Mouse (Mus musculus): ENCODE results near the gene BC016579. TPM values are rescaled to one million over a fixed set of nuclear protein-coding genes. Genes with fewer than 3 reads are reported as not detected.
A peak's percentile ranks its signal among the peaks of the same experiment; 100 is the strongest.

Gene BC016579
- polyA plus RNA-seq, 1 experiment from 2014 or later: not detected

DNA sequence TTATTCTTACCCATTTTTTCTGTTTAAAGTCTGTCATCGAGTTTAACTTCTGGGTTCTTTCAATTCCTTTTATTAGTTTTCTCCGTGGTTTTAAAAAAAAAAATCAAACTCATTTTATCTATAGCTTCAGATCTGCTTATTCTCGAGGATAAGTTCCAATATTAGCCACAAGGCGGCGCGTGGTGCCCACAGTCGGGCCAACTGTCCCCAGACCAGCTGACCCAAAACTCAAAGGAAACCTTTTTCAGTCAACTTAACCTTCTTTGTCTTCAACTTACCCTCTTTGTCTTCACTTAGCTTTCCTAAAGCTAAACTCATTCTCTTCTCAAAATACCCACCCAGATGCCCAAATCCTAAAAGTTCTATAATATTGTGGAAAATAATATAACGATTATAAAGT lies 30.9 kb upstream of the BC016579 start:
- H3K4me1 ChIP-seq (ENCODE audit: control insufficient read depth, insufficient read depth, low read length): no peaks in the 10 kb centered on the region

GRCm38 (mm10) chr16:45676462-45676861 lies 22.6 kb upstream of the BC016579 start:
- ATAC-seq (ENCODE audit: low read depth): no peak

More for the DNA sequence above, 30.9 kb upstream of the BC016579 start:
- Histone ChIP-seq H3K9me3 (ENCODE audit: control insufficient read depth, low read length) (no peaks in the 10 kb centered on the region), H3K4me3 (ENCODE audit: low read depth, low read length) (no peak overlapping the region), H3K4me2 (ENCODE audit: low read depth, low read length) (no peak overlapping the region), H3K36me3 (ENCODE audit: control insufficient read depth, insufficient read depth, low read length) (no peaks in the 10 kb centered on the region), H3K27me3 (replicated peaks; ENCODE audit: control insufficient read depth, insufficient read depth, low read length) (no peaks in the 10 kb centered on the region), H3K9ac (ENCODE audit: low read depth, low read length) (no peak overlapping the region), H3K27ac (replicated peaks; ENCODE audit: low read depth, low read length) (no peak overlapping the region)
- whole genome bisulfite sequencing: 13% methylated on average over 8 of the region's 8 CpGs
- DNase-seq (ENCODE audit: low spot score) (peak; percentile 54), ATAC-seq (ENCODE audit: low read depth) (no peak)

GRCm38 (mm10) chr16:45670005-45670404 lies 16.1 kb upstream of the BC016579 start:
- H3K4me3 ChIP-seq (ENCODE audit: low read depth, low read length): no peak overlapping the region
- H3K4me2 ChIP-seq (ENCODE audit: low read depth, low read length): no peak overlapping the region
- no peak for DNase-seq (ENCODE audit: low spot score)
- 56% methylated on average over 4 of the region's 4 CpGs for WGBS
- H3K9me3 ChIP-seq (ENCODE audit: control insufficient read depth, low read length): no peaks in the 10 kb centered on the region
- no peaks in the 10 kb centered on the region for H3K27me3 ChIP-seq (replicated peaks; ENCODE audit: control insufficient read depth, insufficient read depth, low read length)
- no peaks in the 10 kb centered on the region for H3K36me3 ChIP-seq (ENCODE audit: control insufficient read depth, insufficient read depth, low read length)
- H3K27ac ChIP-seq (replicated peaks; ENCODE audit: low read depth, low read length): no peak overlapping the region
- no peak overlapping the region for H3K9ac ChIP-seq (ENCODE audit: low read depth, low read length)
- no peaks in the 10 kb centered on the region for H3K4me1 ChIP-seq (ENCODE audit: control insufficient read depth, insufficient read depth, low read length)
- no peak for ATAC-seq (ENCODE audit: low read depth)

More at GRCm38 (mm10) chr16:45676462-45676861, 22.6 kb upstream of the BC016579 start:
- 24% methylated on average over 1 of the region's 1 CpGs for WGBS
- H3K27me3 ChIP-seq (replicated peaks; ENCODE audit: control insufficient read depth, insufficient read depth, low read length): no peaks in the 10 kb centered on the region
- no peak overlapping the region for H3K4me3 ChIP-seq (ENCODE audit: low read depth, low read length)
- no peaks in the 10 kb centered on the region for H3K9me3 ChIP-seq (ENCODE audit: control insufficient read depth, low read length)
- H3K4me2 ChIP-seq (ENCODE audit: low read depth, low read length): no peak overlapping the region
- DNase-seq (ENCODE audit: low spot score): peak; percentile 35
- no peaks in the 10 kb centered on the region for H3K36me3 ChIP-seq (ENCODE audit: control insufficient read depth, insufficient read depth, low read length)
- H3K9ac ChIP-seq (ENCODE audit: low read depth, low read length): no peak overlapping the region
- no peaks in the 10 kb centered on the region for H3K4me1 ChIP-seq (ENCODE audit: control insufficient read depth, insufficient read depth, low read length)
- no peak overlapping the region for H3K27ac ChIP-seq (replicated peaks; ENCODE audit: low read depth, low read length)

- no peak for ATAC-seq (ENCODE audit: low read depth)
- Histone ChIP-seq H3K4me3 (ENCODE audit: low read depth, low read length) (no peak overlapping the region), H3K27ac (replicated peaks; ENCODE audit: low read depth, low read length) (no peak overlapping the region), H3K4me2 (ENCODE audit: low read depth, low read length) (no peak overlapping the region), H3K27me3 (replicated peaks; ENCODE audit: control insufficient read depth, insufficient read depth, low read length) (no peaks in the 10 kb centered on the region), H3K36me3 (ENCODE audit: control insufficient read depth, insufficient read depth, low read length) (no peaks in the 10 kb centered on the region), H3K9ac (ENCODE audit: low read depth, low read length) (no peak overlapping the region), H3K9me3 (ENCODE audit: control insufficient read depth, low read length) (no peaks in the 10 kb centered on the region), H3K4me1 (ENCODE audit: control insufficient read depth, insufficient read depth, low read length) (no peaks in the 10 kb centered on the region)
- 64% methylated on average over 3 of the region's 3 CpGs for WGBS
- DNase-seq (ENCODE audit: low spot score): no peak
Measured at GRCm38 (mm10) chr16:45668178-45668577, 14.3 kb upstream of the BC016579 start.

DNA sequence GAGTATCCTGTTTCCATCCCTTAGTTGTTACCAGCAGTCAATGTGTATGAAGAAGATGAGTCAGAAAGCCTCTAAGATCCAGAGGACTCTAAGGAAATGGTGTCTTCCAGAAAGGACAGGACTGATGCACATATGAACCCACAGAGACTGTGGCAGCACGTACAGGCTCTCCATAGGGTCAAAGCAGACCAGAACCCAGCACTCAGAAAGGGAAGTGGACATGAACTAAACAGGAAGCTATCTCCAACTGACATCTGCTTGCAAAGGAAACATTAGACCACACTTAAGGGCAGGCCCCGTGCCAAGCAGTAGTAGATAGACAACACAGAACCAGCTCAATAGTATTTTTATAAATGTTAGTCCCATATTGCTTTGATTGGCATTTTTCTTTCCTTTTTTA lies 12.3 kb upstream of the BC016579 start:
- DNase-seq (ENCODE audit: low spot score) (no peak), ATAC-seq (ENCODE audit: low read depth) (no peak)
- 74% methylated on average over 2 of the region's 2 CpGs for whole genome bisulfite sequencing
- Histone ChIP-seq H3K4me3 (ENCODE audit: low read depth, low read length) (no peak overlapping the region), H3K36me3 (ENCODE audit: control insufficient read depth, insufficient read depth, low read length) (no peaks in the 10 kb centered on the region), H3K4me2 (ENCODE audit: low read depth, low read length) (no peak overlapping the region), H3K9me3 (ENCODE audit: control insufficient read depth, low read length) (no peaks in the 10 kb centered on the region), H3K4me1 (ENCODE audit: control insufficient read depth, insufficient read depth, low read length) (no peaks in the 10 kb centered on the region), H3K27ac (replicated peaks; ENCODE audit: low read depth, low read length) (no peak overlapping the region), H3K27me3 (replicated peaks; ENCODE audit: control insufficient read depth, insufficient read depth, low read length) (no peaks in the 10 kb centered on the region), H3K9ac (ENCODE audit: low read depth, low read length) (no peak overlapping the region)

DNA sequence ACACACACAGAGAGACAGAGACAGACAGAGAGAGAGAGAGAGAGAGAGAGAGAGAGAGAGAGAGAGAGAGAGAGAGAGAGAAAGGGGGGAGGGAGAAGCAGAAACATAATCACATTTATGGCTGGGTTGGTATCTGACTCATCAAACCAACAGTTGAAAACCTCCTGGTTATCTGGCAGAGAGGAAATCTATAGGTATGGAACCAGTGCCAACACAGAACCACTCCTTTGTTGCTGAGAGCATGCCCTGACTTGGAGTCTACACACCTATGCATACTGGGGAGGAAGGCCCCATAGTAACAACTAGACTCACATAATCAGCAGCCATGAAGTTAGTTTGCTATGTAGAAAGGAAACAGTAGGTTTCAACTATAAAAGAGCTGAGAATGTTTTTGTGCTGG lies 8.5 kb upstream of the BC016579 start:
- Histone ChIP-seq H3K27me3 (replicated peaks; ENCODE audit: control insufficient read depth, insufficient read depth, low read length) (no peaks in the 10 kb centered on the region), H3K27ac (replicated peaks; ENCODE audit: low read depth, low read length) (no peak overlapping the region), H3K4me1 (ENCODE audit: control insufficient read depth, insufficient read depth, low read length) (no peaks in the 10 kb centered on the region), H3K36me3 (ENCODE audit: control insufficient read depth, insufficient read depth, low read length) (no peaks in the 10 kb centered on the region), H3K4me3 (ENCODE audit: low read depth, low read length) (no peak overlapping the region), H3K4me2 (ENCODE audit: low read depth, low read length) (no peak overlapping the region), H3K9me3 (ENCODE audit: control insufficient read depth, low read length) (no peaks in the 10 kb centered on the region), H3K9ac (ENCODE audit: low read depth, low read length) (no peak overlapping the region)
- DNase-seq (ENCODE audit: low spot score) (no peak), ATAC-seq (ENCODE audit: low read depth) (no peak)

DNA sequence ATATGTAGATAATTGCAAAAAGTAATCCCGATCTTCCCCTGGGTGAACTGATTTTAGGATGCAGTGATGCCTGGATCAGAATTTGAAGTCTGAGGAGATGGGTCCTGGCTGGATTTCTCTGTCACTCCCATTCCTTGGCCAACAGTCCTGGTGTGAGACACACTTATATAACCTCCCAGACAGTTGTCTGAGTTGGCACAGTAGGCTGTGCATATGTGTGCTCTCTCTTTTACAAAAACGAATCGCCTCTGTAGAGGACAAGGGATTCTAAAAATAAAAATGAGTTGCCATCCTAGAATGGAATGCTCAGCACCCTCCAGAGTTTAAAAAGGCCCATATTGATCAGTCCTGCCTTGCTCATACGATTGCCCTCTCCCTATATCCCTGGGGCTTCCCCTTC lies 5.7 kb upstream of the BC016579 start:
- Histone ChIP-seq H3K4me3 (ENCODE audit: low read depth, low read length) (no peak overlapping the region), H3K9me3 (ENCODE audit: control insufficient read depth, low read length) (no peaks in the 10 kb centered on the region), H3K27ac (replicated peaks; ENCODE audit: low read depth, low read length) (no peak overlapping the region), H3K36me3 (ENCODE audit: control insufficient read depth, insufficient read depth, low read length) (no peaks in the 10 kb centered on the region), H3K4me1 (ENCODE audit: control insufficient read depth, insufficient read depth, low read length) (no peaks in the 10 kb centered on the region), H3K27me3 (replicated peaks; ENCODE audit: control insufficient read depth, insufficient read depth, low read length) (peaks cover 3% of the 10 kb centered on the region; the same call in 1 of the 2 replicates), H3K9ac (ENCODE audit: low read depth, low read length) (no peak overlapping the region), H3K4me2 (ENCODE audit: low read depth, low read length) (no peak overlapping the region)
- no peak for ATAC-seq (ENCODE audit: low read depth)
- DNase-seq (ENCODE audit: low spot score): no peak
- 84% methylated on average over 4 of the region's 4 CpGs for WGBS

DNA sequence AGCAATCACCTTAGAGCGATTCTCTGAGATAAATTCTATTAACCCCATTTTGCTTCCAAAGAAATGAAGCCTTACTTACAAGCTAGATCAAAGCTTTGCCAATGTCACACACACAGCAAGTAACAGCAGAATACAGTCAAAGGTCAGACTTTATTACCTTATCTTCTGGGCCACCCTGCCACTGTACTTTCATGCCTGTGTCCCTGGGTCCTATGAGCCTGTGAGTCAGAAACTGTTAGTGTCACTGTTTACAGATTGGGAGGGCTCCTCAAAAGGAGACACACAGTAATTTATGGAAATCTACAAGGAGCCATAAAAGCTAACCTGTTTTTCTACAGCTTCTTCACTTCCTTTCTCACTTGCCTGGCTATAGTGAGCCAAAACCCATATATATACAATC lies 4.4 kb upstream of the BC016579 start:
- Histone ChIP-seq H3K4me1 (ENCODE audit: control insufficient read depth, insufficient read depth, low read length) (peaks cover 8% of the 10 kb centered on the region; the same call in 1 of the 2 replicates), H3K27me3 (replicated peaks; ENCODE audit: control insufficient read depth, insufficient read depth, low read length) (peaks cover 13% of the 10 kb centered on the region), H3K4me3 (ENCODE audit: low read depth, low read length) (no peak overlapping the region), H3K36me3 (ENCODE audit: control insufficient read depth, insufficient read depth, low read length) (no peaks in the 10 kb centered on the region), H3K9ac (ENCODE audit: low read depth, low read length) (no peak overlapping the region), H3K4me2 (ENCODE audit: low read depth, low read length) (no peak overlapping the region), H3K9me3 (ENCODE audit: control insufficient read depth, low read length) (no peaks in the 10 kb centered on the region), H3K27ac (replicated peaks; ENCODE audit: low read depth, low read length) (no peak overlapping the region)
- WGBS: 88% methylated on average over 1 of the region's 1 CpGs
- DNase-seq (ENCODE audit: low spot score) (no peak), ATAC-seq (ENCODE audit: low read depth) (no peak)

DNA sequence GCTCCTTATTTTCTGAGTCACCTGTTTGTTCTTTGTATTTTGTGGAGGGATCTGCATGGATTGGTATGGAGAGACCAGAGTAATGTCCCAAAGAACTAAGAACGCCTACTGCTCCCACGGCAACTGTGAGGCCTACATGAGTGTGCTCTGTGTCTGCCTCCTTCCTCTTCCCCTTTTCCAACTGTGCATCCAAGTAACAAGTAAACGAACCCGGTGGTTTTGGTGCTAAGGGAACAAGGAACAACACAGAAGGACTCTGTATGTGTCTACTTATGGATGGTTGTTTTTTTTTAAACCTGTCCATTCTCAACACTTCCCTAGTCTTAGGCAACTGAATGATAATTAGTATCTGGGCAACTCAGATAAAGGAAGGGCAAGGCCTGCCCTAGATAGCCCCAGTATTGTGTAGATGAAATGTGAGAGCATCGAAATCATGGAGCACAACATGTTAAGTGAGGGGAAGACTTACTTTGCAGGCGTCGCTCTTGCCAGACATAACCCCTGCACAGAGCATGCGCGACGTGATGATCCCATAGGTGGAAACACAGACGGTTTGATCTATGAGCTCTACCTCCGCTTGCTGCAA lies 3.8 kb upstream of the BC016579 start:
- no peaks in the 10 kb centered on the region for H3K36me3 ChIP-seq (ENCODE audit: control insufficient read depth, insufficient read depth, low read length)
- H3K4me1 ChIP-seq (ENCODE audit: control insufficient read depth, insufficient read depth, low read length): peaks cover 10% of the 10 kb centered on the region; the same call in 1 of the 2 replicates
- H3K9me3 ChIP-seq (ENCODE audit: control insufficient read depth, low read length): no peaks in the 10 kb centered on the region
- H3K4me2 ChIP-seq (ENCODE audit: low read depth, low read length): no peak overlapping the region
- DNase-seq (ENCODE audit: low spot score): no peak
- no peak overlapping the region for H3K4me3 ChIP-seq (ENCODE audit: low read depth, low read length)
- H3K27me3 ChIP-seq (replicated peaks; ENCODE audit: control insufficient read depth, insufficient read depth, low read length): peaks cover 13% of the 10 kb centered on the region
- no peak for ATAC-seq (ENCODE audit: low read depth)
- H3K9ac ChIP-seq (ENCODE audit: low read depth, low read length): no peak overlapping the region
- WGBS: 90% methylated on average over 12 of the region's 12 CpGs
- H3K27ac ChIP-seq (replicated peaks; ENCODE audit: low read depth, low read length): no peak overlapping the region
